Mouse (Mus musculus) v-Abl transformed pro-B cells (cell line): Measurements from ENCODE around the gene Slc19a3.

Experiments
- in situ Hi-C, 2 experiments: fragments of 400-800 bp; cut with MboI; formaldehyde crosslinking; loops; one replicate each; pipeline ENCODE4 v1.15.1; 2025; ENCODE audit not compliant: unreplicated experiment in 2 of 2

Gene Slc19a3

DNA sequence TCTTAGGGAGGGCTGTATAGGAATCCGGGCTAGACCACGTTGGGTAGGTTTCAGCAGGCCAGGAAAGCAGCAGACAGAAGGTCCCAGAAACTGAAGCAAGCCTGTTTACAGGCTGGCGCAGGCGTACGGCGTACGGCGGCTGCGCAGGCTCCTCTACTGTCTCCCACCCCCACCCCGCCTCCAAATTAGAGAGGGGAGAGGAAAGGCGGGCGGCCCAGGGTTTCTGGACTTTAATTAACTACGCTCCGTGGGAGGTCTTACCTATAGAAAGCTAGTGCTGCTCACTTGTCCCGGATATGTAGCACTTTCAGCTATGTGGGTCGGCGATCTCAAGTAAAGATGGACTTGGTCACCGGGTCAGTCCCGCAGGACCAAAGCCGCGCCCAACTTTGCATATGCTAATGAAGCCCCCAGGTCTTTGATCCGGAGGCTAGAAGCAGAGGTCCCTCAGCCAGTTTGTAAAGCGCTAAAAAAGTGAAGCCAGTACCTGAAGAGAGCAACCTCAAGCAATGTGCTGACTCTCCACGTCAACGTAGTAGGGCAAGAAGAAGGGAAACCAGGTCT is at the start of gene Slc19a3:
Gene Slc19a3, minus strand, starts transcription at position 340 of the 564 bp plus-strand sequence.
- in situ Hi-C loops: no loop called here

DNA sequence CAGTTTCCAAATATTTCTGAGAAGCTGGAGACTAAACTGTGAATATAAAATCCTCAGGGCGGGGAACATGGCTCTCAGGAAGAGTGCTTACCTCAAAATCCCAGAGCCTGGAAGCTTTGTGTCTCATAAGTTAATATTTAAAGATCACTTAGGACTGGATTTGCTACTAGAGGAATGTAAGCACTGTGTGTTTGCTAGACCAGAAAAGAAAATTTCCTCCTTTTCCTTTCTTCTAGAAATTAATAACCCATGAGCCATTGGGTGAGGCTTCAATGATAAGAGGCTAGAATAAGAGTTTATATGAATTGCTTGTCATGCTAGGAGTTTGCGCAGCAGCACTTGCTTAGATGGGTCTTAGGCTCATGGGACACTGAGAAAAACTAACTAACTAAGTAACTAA is 46.5 kb upstream of the Slc19a3 start:
- in situ Hi-C loops: loop anchor here in 1 of 2 experiments (10.0 kb wide), 1 partner anchor 300 kb away; no protein-coding TSS in a partner anchor

DNA sequence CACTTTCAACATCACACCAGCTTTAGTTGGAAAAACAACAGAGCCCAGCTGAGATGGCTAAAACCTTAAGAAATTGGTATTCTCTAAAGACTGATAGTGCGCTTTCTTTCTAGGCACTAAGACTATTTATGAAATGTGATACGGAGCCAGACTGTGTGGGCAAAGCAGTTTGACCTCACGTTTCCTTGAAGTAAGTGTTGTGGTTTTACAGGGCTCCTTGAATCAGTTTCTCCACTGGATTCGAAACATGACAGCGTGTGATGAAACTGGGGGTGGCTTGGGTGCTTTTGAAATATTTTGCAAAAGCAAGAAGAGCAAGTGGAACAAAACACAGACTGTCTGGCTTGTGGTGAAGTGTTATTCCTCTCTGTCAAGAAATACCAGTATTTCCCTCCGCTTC is 38.8 kb upstream of the Slc19a3 start:
- in situ Hi-C loops: loop anchor here (10.0 kb wide), 1 partner anchor 522 kb away; no protein-coding TSS in a partner anchor

DNA sequence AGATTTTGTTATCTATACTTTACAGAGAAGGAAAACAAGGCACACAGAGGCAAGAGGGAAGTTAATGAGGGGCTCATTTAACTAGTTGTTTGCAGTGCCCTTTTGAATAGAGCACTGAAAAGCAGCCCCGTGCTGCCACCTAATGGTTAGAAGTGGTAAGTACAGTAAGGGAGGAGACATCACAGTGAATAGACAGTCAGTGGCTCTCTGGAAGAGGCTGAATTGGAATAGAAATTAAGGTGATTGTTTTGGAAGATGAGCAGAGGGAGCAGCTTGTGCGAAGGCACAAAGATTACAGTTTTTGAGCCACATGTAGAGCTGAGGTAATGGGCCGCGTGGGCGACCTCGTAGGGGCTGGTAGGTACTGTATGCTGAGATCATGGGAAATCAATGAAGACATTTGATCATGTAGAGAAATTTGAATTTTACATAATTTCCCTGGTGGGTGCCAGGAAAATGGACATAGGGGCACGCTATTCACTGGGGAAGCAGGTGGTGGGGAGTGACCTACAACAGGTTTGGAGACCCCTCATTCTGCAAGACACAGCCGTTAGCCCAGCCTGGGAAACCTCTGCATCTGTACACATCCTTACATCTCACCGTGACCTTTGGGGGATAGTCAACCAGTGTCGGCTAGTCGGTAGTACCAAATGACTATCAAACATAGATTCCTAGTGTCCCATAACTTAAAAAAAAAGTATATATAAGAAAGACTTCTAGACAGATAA is 38.1 kb upstream of the Slc19a3 start:
- in situ Hi-C loops: loop anchor here (10.0 kb wide), 1 partner anchor 522 kb away; no protein-coding TSS in a partner anchor

DNA sequence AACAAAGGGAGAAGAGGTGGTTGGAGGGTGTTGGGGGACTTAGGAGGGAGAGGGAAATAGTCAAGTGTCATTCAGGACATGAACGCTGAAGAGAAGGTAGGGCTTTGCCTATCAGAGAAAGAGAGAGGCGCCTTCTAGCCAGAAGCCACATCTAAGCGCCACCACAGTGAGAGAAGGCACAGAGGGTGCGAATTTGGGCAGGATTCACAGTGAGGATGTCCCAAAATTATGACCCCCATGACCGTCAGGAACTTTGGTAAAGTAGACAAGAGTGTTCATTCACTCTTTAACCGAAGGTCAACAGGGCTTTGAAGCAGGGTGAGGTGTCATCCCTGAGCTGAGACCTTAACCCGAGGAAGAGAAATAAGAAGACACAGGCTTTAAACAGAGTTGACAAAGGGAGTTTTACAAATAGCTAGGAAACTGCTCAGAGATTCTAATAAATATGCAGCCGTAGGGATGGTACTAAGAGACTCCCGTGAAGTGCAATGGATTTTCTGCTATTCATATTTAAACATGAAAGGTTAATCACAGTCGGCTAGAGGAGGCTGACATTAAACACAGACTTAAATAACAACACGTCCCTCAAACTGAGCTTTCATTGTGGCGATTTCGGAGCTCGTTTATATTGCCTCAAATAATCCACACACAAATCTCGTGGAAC is 37.4 kb upstream of the Slc19a3 start:
- in situ Hi-C loops: loop anchor here (10.0 kb wide), 1 partner anchor 521 kb away; no protein-coding TSS in a partner anchor

DNA sequence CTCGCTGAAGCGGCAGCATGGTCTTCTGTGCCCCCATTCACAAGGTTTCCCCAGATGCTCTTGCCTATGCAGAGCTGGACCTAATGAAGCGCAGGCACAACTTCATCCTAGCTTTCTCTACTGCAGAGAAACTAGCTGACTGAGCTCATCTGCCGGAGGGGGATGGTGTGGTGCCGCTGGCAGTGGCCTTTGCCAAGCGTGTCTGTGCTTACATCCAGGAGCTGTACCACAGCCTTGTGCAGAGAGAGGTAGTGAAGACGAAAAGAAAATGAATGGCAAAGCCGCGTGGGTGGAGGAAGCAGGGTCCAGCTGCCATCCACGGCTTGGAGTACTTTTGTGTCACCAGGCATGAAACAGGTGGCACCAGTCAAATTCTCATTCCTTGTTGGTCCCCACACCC is 29.0 kb upstream of the Slc19a3 start:
- in situ Hi-C loops: loop anchor here in 1 of 2 experiments (25.0 kb wide), 1 partner anchor 1755 kb away; no protein-coding TSS in a partner anchor

DNA sequence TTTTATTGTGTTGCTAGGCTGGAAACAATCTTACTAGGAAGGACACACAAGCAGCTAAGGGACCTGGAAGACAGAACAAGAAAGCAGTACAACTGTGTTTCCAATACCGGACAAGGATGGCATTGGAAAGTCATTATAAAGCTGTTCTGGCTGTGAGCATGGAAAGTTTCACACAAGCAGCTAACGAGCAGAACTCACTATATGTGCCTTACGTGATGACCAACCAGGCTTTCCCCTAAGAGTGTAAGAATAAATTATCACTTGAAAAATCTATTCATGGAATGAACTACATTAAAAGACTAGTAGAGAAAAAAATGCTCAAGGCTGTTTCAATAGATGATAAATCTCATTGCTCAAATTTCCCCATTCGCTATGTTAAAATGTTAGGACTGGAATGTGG is 28.3 kb upstream of the Slc19a3 start:
- in situ Hi-C loops: loop anchor here in 1 of 2 experiments (25.0 kb wide), 1 partner anchor 1754 kb away; no protein-coding TSS in a partner anchor

DNA sequence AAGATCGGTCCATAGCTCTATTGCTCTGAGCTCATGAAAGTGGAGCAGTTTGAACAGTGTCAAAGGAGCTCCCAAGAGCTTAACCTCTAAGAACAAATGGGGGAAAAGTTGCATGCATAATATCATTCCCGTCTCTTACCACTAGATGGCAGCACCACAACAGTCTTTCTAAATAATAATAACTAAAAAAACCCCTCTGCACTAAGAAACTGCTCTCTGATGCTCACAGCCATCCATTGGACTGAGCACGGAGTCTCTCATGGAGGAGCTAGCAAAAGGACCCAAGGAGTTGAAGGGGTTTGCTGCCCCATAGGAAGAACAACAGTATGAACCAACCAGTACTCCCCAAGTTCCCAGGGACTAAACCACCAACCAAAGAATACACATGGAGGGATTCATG is 26.6 kb upstream of the Slc19a3 start:
- in situ Hi-C loops: loop anchor here in 1 of 2 experiments (25.0 kb wide), 1 partner anchor 1753 kb away; no protein-coding TSS in a partner anchor

DNA sequence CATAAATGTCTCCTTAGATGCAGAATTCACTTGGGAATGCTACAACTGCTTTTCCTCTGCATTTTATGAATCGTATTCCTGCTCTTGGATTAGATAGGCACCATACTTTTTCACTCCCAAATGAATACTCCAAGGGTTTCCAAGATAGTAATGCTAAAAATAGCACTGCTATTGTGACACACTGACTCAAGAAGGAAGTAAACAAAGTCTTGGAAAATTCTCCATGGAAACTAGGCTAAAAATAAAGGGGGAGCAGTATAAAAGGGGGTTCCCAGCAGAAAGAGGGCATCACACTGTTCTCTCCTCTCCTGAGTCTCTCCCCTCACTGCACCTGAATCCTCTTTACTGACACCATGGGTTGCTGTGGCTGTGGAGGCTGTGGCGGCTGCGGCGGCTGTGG is 22.4 kb upstream of the Slc19a3 start, which contains the start of gene Krtap28-13:
Gene Krtap28-13, plus strand, starts transcription at position 288 of the 400 bp plus-strand sequence.
- in situ Hi-C loops: loop anchor here in 1 of 2 experiments (25.0 kb wide), 1 partner anchor 1748 kb away; no protein-coding TSS in a partner anchor

DNA sequence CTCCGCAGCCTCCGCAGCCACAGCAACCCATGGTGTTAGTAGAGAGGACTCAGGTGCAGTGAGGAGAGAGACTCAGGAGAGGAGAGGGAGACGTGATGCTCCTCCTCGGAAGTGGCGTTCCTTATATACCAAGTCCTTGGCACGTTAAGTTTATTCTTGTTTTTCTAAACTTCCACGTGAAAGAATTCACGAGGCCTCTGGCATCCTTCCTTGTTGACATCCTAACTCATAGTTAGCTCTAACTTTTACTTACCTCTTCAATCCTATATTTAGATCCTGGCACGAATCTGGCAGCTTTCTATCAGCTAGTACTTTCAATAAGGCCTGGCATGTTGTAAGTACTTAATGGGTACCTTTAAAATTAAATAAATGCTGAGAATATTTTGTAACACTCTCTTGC is 21.0 kb upstream of the Slc19a3 start, which contains the start of gene A030005K14Rik:
Gene A030005K14Rik, minus strand, starts transcription at position 101 of the 400 bp plus-strand sequence.
- in situ Hi-C loops: loop anchor here in 1 of 2 experiments (25.0 kb wide), 1 partner anchor 1747 kb away; no protein-coding TSS in a partner anchor

DNA sequence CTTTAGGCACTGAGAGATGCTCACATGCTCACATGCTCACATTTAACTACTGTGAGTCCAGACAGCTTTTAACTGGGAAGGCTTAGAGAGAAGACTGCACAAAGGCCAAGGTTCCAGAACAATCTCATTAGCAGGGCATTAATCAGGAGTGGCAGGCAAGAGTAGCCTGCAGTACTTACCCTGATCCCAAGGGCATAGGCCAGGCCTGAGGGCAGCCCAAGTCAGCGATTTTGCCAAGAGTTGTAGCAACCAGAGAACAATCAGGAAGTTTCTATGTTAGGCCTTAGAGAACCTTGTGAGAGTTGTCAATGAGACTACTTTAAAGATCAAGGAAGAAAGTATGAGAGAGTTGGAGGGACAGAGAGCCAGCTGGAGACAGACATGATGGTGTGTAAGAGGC is 20.2 kb upstream of the Slc19a3 start:
- in situ Hi-C loops: loop anchor here in 1 of 2 experiments (25.0 kb wide), 1 partner anchor 1746 kb away; no protein-coding TSS in a partner anchor

DNA sequence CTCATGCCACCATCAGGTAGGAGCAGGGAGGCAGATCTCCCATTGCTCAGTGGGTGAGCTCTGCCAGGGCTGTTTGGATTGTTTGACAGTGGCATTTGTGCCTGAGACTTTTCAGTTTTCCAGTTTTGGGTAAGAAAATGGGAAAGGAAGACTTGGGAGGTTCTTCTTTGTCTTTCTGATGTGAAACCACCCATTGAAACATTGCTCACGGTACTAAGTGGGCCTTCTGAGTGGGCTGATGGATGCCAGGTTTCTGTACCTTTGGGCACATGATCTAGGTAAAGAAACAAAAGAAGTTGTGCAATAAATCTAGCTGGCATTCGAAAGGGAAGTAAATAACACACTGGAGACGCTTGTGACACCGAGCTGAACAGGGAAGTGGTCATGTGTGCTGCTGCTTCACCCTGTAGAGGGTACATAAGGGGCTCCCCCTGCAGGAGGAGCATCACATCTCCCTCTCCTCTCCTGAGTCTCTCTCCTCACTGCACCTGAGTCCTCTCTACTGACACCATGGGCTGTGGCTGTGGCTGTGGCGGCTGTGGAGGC is 6.7 kb upstream of the Slc19a3 start, which contains the start of gene Gm47969:
Gene Gm47969, plus strand, starts transcription at position 51 of the 546 bp plus-strand sequence.
- in situ Hi-C loops: no loop called here

DNA sequence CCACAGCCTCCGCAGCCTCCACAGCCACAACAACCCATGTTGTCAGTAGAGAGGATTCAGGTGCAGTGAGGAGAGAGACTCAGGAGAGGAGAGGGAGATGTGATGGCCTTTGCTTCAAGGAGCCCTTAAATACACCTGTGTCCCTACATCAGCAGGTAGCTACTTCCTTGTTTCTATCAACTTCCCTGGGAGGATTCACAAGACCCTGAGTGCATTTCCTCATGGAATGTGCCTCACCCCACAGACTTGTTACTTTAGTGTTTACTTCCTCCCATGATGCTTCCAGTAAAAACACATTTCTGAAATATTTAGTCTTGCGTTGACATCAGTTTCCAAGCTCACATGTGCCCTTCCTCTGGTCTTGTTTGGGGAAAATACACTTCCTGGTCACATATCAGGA is 4.1 kb upstream of the Slc19a3 start, which contains the start of gene Krtap28-10:
Gene Krtap28-10, minus strand, starts transcription at position 101 of the 400 bp plus-strand sequence.
- in situ Hi-C loops: no loop called here

DNA sequence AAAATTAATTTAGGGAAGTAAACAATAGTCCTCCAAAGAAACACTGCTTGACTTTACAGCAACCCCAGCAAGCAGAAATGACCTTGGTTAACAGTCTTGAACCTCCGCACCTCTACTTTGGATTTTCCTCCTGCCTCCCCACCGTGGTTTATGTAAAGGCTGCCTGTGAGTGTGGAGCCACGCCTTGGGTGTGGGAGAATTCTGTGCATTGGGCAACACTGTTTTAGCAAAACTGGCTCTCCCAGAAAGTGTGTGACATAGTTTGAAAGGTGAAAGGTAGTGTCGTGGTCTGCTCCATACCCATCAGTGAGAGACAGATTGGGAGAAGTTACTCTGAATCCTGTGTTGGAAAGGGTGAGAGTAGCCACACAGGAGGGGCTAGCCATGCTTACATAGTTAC is 832 bp upstream of the Slc19a3 start:
- in situ Hi-C loops: no loop called here

DNA sequence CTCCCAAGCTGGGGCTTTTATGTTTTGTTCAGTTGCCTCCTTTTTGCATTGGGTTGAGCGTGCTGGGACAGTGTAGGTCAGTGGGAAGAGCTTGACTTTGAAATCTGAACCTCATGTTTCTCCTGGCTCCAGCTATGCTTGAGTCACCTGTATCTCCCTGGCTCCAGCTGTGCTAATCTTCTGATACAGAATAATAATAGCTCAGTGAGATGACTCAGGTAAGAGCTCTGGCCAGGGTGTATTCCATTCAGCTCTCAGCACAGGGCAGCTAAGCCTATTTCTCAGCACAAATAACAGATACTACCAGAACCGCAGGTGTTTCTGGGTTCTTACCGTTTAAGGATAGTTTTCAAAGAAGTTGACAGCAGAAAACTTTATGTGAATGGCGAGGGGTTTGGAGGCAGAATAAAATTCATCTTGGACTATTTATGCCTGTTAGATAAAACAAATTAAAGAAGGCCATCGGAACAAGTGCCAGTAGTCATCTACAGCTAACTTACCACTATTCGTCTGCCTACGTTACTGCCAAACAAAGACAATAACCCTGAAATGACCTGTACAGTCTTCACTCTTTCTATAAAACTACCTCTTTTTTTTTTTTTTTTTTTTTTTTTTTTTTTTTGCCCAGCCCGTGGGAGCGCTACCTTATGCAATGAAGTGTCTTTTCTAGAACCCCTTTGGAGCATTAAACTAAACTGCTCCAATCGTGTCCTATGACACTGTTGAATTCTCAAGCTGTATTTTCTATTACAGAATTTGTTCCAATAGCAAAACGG is 1.2 kb downstream of the Slc19a3 start:
- in situ Hi-C loops: no loop called here

DNA sequence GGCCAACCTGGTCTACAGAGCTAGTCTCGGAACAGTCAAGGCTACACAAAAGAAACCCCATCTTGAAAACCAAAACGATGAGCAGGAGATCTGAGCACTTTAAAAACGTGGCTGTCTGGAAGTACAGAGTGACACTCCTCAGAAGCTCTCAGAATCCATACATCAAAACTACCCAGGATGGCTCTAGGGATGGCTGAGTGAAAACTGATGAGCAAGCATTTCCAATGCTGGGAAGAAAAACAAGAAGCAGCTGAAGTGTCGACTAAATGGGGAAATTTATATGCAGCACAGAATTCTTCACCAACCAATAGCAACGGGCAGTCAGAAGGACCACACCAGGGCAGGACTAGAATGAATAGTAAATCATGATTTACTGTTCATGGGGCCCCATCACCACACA is 3.7 kb downstream of the Slc19a3 start:
- in situ Hi-C loops: no loop called here

DNA sequence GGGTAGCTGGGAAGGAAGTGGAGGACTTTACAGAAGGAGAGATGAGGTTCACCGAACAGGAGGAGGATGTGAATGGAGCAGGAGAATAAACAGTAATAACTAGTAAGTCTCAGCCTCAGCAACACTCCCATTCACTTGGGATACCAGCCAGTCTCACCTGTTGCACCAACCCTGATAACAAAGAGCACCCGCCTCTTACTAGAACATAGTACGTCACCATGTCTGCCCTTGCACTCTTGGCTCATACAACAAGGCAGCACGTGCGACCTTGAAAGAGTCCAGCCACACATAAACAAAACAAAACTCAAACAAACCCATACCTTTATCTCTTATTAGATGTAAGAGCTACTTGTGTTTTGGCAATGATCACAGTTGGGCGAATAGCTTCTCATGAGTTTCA is 5.7 kb downstream of the Slc19a3 start:
- in situ Hi-C loops: no loop called here

DNA sequence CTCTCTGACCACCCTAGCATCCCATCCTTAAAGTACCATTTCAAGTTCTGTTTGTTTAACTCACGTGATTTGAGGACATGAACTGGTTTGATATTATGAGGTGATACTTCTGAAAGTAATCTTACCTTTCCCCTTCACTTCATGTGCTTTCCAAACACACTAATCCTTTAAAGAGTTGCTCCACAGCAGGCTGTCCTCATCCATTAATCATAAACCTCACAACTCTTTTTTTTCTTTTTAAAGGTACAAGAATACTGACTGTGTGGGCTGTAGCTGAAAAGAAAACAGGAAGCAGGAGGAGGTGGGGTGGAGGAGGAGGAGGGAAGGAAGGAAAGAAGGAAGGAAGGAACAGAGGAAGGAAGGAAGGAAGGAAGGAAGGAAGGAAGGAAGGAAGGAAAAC is 6.3 kb downstream of the Slc19a3 start:
- in situ Hi-C loops: no loop called here

DNA sequence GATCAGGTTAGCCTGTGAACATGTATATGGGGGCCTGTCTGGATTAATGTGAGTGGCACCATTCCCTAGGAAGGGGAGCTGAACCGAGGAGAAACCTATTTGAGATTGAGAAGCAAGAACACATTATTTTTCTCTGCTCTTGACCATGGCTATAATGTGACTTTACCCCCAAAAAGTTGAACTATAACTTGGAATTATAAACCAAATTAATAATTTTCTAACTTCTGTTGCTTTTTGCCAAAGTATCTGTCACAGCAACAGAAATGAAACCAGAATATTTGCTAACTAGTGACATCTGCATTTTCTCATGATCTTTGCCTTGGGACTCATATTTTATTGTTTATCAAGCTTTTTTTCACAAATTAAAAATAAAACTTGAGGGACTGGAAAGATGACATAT is 21.7 kb downstream of the Slc19a3 start:
- in situ Hi-C loops: no loop called here
